Mouse (Mus musculus): Measurements from ENCODE around the gene Dync1i1.
A peak's percentile ranks its signal among the peaks of the same experiment; 100 is the strongest.

The Dync1i1 gene

GRCm38 (mm10) chr6:5855526-5855925 lies 130.1 kb downstream of the Dync1i1 start:
- no peak for DNase-seq (ENCODE audit: low spot score in 2 of 2)

DNA sequence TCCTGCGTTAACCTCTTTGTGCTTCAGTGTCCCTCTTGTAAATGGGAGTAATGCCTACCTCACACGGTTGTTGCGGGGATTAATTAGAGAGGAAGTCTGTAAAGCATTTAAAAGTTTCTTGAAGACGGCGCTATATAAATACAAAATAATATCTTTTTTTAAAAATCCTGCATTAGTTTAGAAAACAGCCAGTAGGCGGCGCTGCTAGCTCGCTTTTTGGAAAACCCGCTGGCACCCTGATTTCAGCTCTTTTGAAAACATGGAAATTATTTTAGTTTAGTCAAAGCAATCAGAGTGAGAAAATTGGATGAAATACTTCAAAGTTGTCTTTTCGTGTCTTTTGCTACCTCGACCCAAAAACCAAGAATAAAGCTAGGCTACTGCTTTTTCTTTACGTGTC lies 132.9 kb downstream of the Dync1i1 start:
- DNase-seq (ENCODE audit: low spot score in 2 of 2), result peak in 1 of 2 experiments; percentile 75

- no peak for DNase-seq (ENCODE audit: low spot score in 2 of 2)
These were observed 133.6 kb downstream of the Dync1i1 start for GRCm38 (mm10) chr6:5858901-5859598.

- no peak for DNase-seq (ENCODE audit: low spot score in 2 of 2)
These were observed 134.2 kb downstream of the Dync1i1 start for GRCm38 (mm10) chr6:5859630-5860029.

DNA sequence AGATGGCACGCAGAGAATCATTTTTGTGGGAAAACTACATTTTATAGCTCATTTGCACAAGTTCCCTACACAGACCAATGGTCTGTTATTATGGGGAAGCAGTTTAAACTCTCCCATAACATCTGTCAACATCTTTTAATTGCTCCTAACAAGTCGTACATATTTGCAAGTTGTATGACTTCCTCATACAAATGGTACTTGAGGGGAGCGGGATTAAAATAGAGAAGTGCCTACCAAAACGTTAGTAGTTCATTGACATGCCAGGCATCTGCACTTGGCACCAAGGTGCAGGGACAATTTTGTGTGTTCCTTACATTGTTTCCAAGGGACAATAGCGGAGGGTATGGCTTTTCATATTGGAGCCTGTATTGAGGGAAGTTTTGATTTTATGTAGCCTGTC lies 140.7 kb downstream of the Dync1i1 start:
- no peak for DNase-seq (ENCODE audit: low spot score in 2 of 2)

DNA sequence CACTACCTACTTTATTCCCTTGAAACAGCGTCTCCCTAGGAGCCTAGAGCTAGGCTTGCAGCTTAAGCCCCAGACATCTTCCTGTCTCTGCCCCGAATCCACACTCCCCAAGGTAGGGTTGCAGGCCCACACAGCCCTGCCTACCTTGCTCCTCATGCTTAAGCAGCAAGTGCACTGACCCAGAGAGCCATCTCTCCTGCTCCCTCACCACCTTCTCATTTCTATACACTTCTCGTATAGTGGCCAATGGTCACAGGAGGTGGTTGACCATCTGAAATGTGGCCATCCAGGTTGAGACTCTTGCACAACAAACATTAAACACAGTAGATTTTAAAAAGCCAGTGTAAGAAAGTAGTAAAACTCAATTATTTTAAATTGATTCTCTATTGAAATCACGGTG lies 141.8 kb downstream of the Dync1i1 start:
- DNase-seq (ENCODE audit: low spot score in 2 of 2), result no peak

- no peak for DNase-seq (ENCODE audit: low spot score in 2 of 2)
These were observed 145.6 kb downstream of the Dync1i1 start for GRCm38 (mm10) chr6:5871060-5871459.

GRCm38 (mm10) chr6:5871581-5872298 lies 146.3 kb downstream of the Dync1i1 start:
- DNase-seq (ENCODE audit: low spot score in 2 of 2), result no peak

GRCm38 (mm10) chr6:5889341-5889740 lies 163.9 kb downstream of the Dync1i1 start:
- no peak for DNase-seq (ENCODE audit: low spot score in 2 of 2)

DNA sequence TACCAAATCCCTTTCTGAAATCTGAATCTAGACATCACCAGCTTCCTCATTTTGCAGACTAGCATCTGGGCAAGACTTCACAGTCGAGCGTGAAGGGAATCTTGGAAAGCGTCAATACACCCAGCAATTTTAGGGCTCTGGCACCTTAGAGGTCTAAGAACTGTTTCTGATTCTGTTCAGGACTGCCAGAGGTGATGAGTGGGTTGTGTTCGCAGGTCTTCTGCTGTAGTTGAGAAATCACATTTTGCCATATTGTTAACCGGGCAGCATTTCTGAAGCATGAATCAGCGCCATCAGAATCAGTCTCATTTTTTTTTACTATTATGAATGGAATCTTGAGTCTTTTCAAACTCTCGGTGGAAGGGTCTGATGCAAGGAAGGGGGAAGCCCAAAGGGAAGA lies 185.9 kb downstream of the Dync1i1 start:
- peak; percentile 25 to 40 for DNase-seq (ENCODE audit: low spot score in 2 of 2)

DNA sequence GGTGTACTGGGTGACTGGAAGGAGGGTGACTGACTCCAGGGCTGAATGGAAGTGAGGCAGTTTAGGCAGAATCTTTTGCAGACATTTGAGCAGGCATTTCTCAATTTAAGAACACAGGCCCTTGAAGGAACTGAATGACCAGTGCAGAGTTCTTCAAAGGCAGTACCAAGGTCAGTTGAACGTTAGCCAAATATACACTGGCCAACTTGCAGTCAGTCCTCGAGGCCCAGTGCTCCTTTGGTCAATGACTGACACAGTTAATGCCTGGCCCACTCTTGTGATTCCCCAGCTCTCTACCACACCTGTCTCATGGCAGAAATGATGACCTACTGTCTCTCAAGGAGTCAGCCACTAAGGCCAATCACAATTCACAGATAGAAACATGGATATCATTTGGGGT lies 189.6 kb downstream of the Dync1i1 start:
- DNase-seq (ENCODE audit: low spot score in 2 of 2), result no peak

- DNase-seq (ENCODE audit: low spot score in 2 of 2), result no peak
These were observed 195.2 kb downstream of the Dync1i1 start for GRCm38 (mm10) chr6:5920670-5921069.

- no peak for DNase-seq (ENCODE audit: low spot score in 2 of 2)
These were observed 197.2 kb downstream of the Dync1i1 start for GRCm38 (mm10) chr6:5922676-5923075.

DNA sequence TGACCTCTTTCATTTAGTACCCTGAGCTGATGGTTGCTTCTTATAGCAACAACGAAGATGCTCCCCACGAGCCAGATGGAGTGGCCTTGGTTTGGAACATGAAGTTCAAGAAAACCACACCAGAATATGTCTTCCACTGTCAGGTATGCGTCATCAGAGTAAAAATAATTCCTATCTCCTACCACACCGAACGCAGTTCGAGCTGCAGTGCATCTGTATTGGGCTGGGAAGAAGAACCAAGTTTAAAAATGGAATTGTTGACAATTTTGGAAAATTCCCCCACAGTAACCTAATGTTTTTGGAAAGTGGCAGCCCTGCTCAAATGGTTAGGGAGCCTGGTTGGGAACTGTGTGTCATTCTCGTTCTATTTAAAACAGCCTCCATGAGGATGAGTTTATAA lies 197.7 kb downstream of the Dync1i1 start:
- DNase-seq (ENCODE audit: low spot score in 2 of 2), result no peak

- DNase-seq (ENCODE audit: low spot score in 2 of 2), result peak; percentile 78 to 83
These were observed 204.7 kb downstream of the Dync1i1 start for GRCm38 (mm10) chr6:5930140-5930539.

GRCm38 (mm10) chr6:5935587-5936353 lies 210.3 kb downstream of the Dync1i1 start:
- DNase-seq (ENCODE audit: low spot score in 2 of 2), result no peak

- DNase-seq (ENCODE audit: low spot score in 2 of 2), result no peak
These were observed 224.5 kb downstream of the Dync1i1 start for GRCm38 (mm10) chr6:5949812-5950392.

DNA sequence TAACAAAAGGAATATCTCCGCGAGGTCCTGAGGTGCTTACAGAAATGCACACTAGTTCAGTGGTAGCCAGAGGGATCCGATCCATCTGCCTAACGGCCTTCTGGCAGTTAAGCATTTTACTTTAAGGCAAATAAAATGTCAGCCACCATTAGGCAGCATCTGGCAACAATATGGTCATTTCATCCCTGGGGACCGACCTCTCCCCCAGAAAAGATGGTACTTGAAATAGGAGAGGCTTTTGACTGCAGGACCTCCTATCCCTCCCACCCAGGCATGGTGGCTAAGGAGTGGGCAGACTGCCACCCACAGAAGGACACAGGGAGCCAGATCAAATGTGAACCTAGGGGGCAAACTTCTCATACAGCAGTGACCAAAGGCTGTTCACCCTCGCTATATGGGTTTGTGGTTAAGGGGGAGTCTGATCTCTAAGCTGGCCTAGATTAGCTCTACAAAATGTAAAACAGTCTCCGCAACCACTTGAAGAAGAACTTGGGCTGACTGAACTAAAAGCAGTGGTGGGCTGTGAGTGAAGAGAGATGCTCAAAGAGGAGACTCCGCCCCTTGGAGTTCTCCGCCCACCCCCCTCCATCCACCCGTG lies 231.0 kb downstream of the Dync1i1 start:
- DNase-seq (ENCODE audit: low spot score in 2 of 2), result no peak

- DNase-seq (ENCODE audit: low spot score in 2 of 2), result no peak
These were observed 235.3 kb downstream of the Dync1i1 start for GRCm38 (mm10) chr6:5960728-5961127.

DNA sequence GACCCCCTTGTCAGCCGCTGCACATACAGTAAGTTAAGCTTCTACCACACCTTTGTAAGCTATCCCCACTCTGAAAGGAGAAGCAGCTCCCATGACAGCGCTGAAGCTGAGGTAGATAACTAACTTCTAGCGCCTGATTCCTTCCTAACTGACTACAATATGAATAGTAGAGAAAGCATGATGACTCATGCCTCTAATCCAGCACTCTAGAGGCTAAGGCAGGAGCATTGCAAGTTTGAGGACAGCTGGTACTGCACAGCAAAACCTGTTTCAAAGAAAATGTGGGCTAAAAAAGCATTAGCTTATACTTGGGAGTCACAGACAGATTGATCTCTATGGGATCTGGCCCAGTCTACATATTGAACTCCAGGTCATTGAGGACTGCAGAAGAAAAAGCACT lies 236.5 kb downstream of the Dync1i1 start:
- no peak for DNase-seq (ENCODE audit: low spot score in 2 of 2)

DNA sequence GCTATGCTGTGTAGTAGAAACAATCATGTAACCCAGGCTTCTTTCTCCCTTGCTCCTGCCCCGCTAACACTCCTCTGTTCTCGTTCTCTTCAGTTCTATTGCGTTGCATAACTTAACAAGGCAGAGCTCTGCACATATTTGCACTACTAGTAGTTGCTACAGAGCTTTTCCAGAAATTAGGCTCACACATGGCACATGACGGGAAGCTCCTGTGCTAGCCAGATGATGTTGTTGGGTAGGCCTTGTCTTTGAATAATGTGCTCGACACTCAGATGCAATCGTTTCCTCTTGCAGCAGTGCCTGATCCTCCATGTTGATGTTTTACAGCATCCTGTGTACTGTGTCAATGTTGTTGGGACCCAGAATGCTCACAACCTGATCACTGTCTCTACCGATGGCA lies 240.9 kb downstream of the Dync1i1 start:
- DNase-seq (ENCODE audit: low spot score in 2 of 2), result no peak

Data from right cerebral cortex, postnatal 10 days (tissue).